Mouse (Mus musculus) urinary bladder, postnatal 4 days (tissue): ENCODE data around the gene Trim58.

ENCODE experiments used
- DNase-seq, 2 experiments: peaks; one replicate each; pipeline ENCODE4 v3.0.0; 2021 to 2022; ENCODE audit warnings: low spot score in 2 of 2

Trim58 gene

GRCm38 (mm10) chr11:58640272-58640867 is at the start of gene Trim58:
TSS of gene Trim58 (plus strand) at chr11:58640465.
- no peak for DNase-seq

DNA sequence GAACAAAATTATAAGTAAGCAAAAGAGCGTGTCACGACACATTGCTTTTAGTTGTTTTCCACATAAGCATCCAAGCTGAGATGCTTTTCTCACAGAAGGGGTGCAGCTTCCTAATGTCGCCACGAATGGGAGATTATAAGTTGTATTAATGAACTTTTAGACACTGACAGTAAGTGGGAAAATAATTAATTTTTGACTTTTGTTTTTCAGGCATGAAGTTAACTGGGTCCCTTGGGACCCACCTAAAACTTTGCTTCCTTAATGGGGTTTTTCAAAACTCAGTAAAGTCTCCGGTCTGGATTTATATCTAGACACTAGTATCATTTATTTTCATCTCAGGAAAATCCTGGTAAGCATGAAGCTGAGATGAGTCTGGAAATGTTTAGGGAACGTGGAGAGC is 45.5 kb upstream of the Trim58 start, which contains the start of gene Olfr324:
Gene Olfr324, plus strand, starts transcription at position 301 of the 400 bp plus-strand sequence.
- no peak for DNase-seq

GRCm38 (mm10) chr11:58597837-58598236 is 42.4 kb upstream of the Trim58 start:
- DNase-seq: no peak

GRCm38 (mm10) chr11:58602062-58602461 is 38.2 kb upstream of the Trim58 start:
- DNase-seq: no peak

DNA sequence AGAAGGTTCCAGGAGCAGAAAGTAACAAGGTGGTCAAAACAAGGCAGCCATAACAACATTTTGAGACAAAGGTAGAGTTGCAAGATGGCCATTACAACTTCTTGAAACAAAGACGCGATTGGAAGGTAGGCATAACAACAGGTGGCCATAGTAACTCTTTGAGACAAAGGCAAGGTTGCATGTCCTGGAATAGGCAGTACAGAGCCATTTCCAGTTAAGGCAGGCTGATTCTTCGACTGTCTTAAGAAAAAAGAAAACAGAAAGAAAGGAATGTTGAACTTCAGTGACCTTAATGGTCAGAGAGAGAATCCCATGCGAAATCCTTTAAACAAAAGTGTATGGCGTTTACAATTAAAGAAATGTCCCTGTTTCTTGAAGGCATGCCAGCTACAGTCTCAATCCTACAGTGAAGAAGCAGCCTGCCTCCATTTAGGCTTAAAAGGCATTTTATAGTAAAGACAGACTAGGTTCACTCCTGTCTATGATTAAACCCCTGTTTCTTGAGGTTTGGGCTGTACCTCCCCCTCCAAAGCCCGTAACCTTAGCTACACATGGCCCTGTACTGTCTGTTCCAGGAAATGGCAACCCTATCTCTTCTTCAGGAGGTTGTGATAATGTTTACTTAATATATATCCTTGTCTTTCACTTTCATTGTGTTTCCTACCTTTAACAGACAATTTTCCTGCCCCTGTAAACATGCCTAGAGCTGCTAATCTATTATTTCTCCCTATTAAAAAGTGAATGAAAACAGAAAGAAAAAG is 37.3 kb upstream of the Trim58 start:
- no peak for DNase-seq

DNA sequence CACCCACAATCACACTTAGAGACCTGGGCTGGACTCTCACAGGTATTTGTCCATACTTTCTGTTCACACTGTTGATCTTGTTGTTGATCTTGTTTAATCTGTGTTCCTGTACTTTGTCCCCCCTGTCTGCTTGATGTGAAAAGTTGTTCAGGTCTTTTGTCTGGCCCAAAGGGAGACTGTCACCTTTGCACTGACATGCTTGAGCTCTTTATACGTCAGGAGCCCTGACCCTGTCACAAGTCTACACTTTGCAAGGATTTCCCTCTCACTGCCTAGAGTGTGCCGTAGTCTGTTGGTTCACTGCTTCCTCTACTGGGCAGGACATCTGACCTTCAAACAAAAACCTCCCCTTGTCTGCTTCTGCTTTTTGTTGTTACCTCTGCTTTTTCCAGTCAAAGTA is 35.6 kb upstream of the Trim58 start:
- no peak for DNase-seq

GRCm38 (mm10) chr11:58605228-58605627 is 35.0 kb upstream of the Trim58 start:
- no peak for DNase-seq

DNA sequence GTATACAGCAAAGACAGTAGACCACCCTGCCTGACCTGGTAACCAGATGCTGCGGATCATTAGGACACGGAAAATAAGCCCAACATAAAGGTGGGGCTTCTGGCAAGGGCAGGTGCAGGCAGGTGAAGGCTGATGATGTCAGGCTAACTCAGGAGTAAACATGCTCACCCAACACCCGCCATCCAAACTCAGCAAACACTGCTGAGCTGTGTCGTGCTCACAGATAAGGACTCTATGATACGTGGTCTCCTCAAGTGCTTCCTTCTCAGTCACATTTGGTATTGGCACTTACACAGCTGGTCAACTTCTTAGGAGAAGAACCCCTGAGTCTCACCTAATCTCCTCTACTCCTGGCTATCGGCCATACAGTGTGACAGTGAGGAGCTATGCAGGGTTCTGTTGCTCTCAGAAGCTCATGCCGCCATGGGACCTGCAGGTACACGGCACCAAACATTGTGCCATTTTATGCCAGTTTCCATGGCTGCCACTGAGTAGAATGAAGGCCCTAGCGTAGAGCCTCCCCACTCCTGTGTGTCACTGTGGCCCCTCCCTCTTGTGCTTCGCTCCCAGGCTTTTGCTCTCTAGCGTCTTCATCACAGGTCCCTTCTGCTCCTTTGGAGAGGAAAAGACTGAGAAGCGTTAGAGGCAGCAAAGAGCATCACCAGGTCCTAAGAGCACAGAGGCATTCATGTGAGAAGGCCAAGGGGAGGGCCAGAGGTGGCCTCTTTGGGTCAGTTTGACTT is 33.9 kb upstream of the Trim58 start:
- no peak for DNase-seq

DNA sequence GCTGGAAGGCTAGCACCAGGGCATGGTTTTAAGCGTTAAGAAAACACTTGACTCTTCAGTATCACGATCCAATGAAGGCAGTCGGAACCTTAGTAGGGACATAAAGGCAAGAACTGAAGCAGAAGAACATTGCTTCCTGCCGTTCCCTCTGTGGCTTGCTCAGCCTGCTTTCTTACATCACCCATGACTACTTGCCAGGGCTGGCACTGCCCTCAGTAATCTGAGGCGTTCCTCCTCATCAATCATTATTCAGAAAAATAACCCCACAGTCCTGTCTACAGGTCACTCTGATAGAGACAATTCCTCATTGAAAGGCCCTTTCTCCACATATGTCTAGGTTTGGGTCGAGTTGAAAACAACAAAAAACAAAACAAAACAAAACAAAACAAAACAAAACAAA is 33.2 kb upstream of the Trim58 start:
- DNase-seq: no peak

- no peak for DNase-seq
Measured at GRCm38 (mm10) chr11:58613359-58613758, 26.9 kb upstream of the Trim58 start.

GRCm38 (mm10) chr11:58614526-58614925 is 25.7 kb upstream of the Trim58 start:
- no peak for DNase-seq

DNA sequence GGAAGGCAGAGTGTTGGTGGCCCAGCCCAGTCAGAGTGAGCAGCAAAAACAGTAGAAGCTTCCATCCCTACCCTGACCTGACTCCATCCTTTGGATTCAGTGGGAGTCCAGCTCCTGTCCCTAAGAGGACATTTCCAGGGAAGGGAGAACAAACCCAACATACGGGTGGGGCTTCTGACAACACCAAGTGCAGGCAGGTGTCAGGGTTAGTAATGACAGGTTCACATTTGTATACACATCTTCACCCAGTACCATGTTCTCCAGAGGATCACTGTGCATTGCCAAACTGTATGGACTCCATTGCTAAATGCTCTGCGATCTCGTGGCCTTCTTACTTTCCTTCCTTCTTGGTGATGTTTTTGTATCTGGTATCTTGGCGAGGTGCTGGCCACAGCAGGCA is 24.3 kb upstream of the Trim58 start, which contains the start of gene 2210407C18Rik:
Gene 2210407C18Rik, minus strand, starts transcription at position 101 of the 400 bp plus-strand sequence.
- no peak for DNase-seq

DNA sequence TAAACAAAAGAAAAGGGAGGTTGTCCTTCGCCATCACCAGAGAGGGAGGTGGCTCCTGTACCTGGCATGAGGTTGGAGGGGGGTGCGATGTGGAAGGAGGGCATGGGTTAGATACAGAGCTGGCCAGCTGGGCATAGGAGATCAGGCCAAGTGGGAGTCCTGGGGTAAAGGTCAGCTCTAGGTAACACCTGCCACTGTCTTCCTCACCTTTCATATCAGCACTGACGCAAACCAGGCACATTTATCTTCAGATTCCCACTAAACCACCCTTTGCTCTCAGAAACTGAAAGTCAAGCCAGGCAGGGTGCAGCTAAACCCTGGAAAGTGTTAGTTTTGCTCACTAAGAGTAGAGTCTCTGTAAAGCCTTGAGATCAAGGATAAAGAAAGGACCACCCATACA is 21.9 kb upstream of the Trim58 start:
- no peak for DNase-seq

- DNase-seq: no peak
Measured at GRCm38 (mm10) chr11:58618793-58619192, 21.5 kb upstream of the Trim58 start.

DNA sequence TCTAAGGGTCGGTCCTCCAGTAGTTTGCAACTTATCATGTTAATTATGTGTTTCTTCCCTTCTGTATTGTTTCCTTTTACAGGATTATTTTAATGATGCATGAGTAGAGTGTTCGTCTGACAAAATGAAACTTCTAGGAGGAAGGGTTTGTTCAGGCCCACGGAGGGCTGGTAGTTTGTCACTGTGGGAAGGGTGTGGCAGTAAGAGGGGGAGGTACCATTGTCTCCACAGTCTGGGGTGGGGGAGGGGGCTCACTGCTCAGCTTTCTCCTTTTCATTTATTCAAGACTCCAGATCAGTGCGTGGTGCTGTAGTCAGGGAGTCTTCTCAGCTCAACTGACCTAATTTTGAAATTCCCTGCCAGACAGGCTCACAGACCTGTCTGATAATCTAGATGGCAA is 14.1 kb upstream of the Trim58 start:
- DNase-seq: no peak

DNA sequence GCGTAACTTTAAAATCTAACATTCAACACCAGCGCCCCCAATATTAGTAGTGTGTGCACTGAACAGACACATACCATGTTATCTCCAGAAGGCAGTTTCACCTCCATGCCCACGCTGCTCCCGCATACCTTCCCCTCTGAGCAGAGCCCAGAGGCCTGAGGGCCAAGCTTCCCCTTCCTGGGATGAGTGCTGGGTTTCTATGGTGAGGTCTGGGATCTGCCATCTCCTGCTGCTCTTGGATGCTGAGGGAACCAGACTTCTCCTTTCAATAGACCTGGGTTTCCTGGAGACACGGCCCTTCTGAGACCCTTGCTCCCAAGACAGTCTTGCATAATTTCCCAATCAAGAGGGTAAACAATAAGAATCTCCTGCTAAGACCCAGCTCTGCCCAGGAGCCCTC is 9.9 kb upstream of the Trim58 start, which contains the start of gene Olfr323:
Gene Olfr323, minus strand, starts transcription at position 101 of the 400 bp plus-strand sequence.
- no peak for DNase-seq

DNA sequence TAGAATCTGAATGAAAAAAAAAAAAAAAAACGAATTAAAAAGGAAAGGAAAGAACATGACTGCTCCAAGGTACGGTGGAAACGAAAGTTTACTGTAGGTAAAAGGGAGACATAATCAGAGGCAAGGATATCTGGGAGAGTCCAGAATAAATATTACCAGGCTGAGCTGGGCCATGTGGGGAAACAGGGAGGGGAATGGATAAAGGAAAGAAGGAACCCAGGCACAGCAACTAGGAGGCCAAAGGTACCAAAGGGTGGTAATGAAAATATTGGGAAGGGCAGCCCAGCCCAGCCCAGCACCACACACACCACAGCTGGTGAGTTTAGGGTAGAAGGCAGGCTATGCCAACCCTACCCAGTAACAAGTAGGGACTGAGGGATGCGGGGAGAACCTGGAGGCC is 5.4 kb upstream of the Trim58 start:
- DNase-seq: no peak

DNA sequence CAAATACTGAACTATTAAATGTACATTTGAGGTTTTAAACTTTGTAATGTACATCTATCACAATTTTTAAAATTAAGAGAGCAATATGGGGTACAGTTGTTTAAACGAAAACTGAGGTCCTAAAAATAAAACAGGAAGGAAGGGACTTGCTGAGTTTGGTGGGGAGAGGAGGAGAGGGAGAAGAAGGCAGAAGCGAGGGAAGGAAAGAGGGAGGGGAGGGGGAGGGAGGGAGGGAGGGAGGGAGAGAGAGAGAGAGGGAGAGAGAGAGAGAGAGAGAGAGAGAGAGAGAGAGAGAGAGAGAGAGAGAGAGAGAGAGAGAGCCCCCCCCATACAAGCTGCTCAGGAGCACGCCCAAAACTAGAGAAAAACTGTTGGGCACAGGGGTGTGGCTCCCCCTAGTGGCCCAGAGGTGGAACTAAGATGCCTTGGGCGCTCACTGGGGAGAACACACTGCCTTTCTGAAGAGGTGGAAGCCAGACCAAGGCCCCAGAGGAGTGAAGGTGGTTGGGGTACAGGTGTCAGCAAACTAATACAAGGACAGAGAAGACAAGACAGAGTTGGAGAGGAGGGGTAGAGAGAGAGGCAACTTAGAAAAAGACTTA is 3.8 kb upstream of the Trim58 start:
- DNase-seq: peak in 1 of 2 experiments; percentile 40

GRCm38 (mm10) chr11:58638176-58638701 is 2.0 kb upstream of the Trim58 start:
- DNase-seq: no peak

DNA sequence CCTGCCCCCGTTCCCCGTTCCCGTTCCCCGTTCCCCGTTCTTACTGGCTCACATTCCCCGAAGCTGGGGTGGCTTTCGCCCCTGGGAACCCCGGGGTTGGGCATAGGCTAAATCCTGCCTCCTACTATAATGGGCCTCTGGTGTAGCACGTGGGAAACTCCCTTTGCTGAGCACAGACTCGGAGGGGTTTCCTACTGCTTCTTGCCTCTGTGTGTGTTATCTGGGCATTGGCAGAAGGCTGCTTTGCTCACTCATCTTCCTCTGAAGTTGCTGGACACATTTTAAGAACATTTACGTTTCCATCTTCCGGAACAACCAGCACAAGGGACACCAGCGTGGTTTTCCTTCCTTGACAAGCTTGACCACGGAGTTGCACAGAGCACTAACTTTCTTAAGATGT is 792 bp downstream of the Trim58 start:
- DNase-seq: no peak

DNA sequence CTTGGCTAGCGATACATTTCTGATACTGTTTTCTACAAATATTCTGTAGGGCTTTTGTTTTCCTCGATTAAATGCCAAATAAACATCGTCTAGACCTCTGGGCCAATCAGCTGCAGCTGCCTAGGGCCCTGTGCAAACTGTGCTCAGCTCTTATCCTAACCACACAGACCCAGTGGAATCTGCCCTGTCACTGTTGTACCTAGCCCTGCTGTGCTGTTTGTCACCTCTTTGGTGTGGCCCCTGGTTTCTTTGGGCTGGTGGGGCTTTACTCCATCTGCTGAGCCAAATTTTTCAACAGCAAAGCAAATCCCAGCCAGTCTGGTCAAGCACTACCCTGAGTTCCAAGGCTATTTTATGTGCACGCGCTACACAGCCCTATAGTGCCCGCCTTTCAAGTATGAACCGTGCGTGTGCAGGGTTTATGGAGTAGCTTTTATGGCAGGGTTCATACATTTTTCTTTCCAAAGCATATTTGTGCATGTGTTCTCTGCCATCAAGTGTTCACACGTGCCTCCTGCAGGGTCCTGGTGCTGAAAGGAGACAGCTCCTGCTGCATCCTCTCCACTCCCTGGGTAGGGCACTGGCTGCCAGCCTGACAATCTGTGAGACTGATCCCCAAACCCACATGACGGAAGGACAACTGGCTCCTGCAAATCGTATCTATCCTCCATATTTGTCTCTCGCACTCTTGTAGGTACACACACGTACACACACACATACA is 1.5 kb downstream of the Trim58 start:
- DNase-seq: no peak
